Mouse (Mus musculus) retina, embryonic 14.5 days (tissue): ENCODE results near the gene Olfr476.
"Not testable (repeated sequence)": the region's sequence is repeated elsewhere in the genome, so short reads cannot be mapped to it uniquely, and the experiment has no call there.

Experiments used
- DNase-seq: peaks from one replicate; pipeline ENCODE4 v3.0.0-alpha.2; 2015; ENCODE audit warnings: low spot score

The Olfr476 gene

DNA sequence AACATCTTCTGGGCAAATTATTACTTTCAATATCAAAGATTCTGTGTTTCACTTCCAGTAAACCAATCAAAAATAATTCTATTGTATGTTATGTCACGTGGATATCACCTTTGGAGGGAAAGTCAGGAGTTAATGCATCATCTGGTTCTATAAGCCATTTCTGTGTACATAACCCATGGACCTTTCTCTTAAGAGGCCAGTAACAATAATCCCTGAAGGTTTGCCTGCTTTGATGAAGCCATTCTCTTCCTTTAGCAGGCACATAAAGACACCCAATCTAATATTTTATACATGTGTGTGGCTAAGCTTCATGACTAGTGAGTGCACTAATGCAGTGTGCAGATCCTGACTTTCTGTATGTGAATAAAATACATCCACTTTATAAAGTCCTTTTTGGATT lies at the start of gene Olfr476:
Olfr476 (plus strand) TSS at position 301 of the 400 bp plus-strand sequence.
- DNase-seq: no peak

GRCm38 (mm10) chr7:107930146-107930545 lies 34.5 kb upstream of the Olfr476 start, which contains the start of gene Olfr473:
Olfr473 (plus strand) TSS chr7:107930446.
- DNase-seq: no peak

DNA sequence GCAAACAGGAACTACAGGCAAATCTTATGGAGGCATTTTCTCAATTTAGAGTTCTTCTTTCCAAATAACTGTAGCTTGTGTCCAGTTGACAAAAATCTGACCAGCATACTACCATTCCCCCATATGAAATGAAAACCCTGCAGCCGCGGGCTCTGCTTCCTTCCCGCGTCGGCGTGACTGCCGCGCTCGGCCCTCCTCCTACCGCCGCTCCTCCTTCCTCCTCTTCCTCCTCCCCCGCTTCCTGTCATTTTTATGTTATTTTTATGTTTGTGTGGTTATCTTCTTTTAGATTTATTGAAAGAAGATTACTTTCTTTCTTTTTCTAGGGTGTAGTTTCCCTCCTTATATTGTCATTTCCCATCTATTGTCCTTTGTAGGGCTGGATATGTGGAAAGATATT lies 12.1 kb upstream of the Olfr476 start:
- not testable (repeated sequence) for DNase-seq

- no peak for DNase-seq
Observed at GRCm38 (mm10) chr7:107954343-107954742, 10.3 kb upstream of the Olfr476 start, which contains the start of gene Olfr474. Olfr474 (plus strand) TSS chr7:107954643.

GRCm38 (mm10) chr7:107986393-107986792 lies 21.8 kb downstream of the Olfr476 start, which contains the start of gene Olfr477:
Olfr477 (plus strand) TSS chr7:107986693.
- DNase-seq: no peak

DNA sequence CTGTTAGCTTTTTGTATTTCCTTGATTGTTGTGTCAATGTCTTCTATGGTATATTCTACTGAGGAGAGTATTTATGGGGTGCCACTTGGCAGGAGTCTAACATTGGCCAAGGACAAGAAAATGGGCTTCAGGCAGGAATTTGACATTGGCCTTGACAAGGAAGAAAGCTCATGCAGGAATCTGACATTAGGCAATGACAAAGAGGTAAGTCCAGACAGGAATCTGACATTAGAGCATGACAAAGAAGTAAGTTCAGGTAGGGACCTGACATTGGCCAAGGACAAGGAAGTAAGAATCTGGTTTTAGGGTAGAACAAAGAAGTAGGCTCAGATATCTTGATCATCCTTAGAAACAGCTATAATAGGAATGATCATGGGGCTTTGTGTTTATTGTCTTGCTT lies 49.7 kb downstream of the Olfr476 start:
- DNase-seq: not testable (repeated sequence)
